Mouse (Mus musculus) megakaryocyte, adult 5-6 weeks (primary cell): ENCODE measurements around the gene Tsc22d1. TPM values are rescaled to one million over a fixed set of nuclear protein-coding genes. Genes with fewer than 3 reads are reported as not detected.

Source experiments
- ATAC-seq: 2 replicates; pipeline ENCODE4 v1.8.0; 2016; ENCODE audit warnings: mild to moderate bottlenecking, inconsistent platforms; ENCODE audit not compliant: poor library complexity, severe bottlenecking
- total RNA-seq, 2 experiments: library from RNA; stranded (forward) in 1 of 2; stranded (reverse) in 1 of 2; fragments of 153-499, 151-499 nt in 1 of 2; fragments of 221-1000, 200-1000 nt in 1 of 2; gene quantifications; 2 replicates each; pipeline versions ENCODE4 v1.2.3 to v1.2.4; 2015 to 2017

Gene Tsc22d1
- total RNA-seq, 2 experiments from 2014 or later: 17.3 to 25.8 TPM

- no peak for ATAC-seq
Observed at GRCm38 (mm10) chr14:76432816-76433215, 18.1 kb downstream of the Tsc22d1 start.

DNA sequence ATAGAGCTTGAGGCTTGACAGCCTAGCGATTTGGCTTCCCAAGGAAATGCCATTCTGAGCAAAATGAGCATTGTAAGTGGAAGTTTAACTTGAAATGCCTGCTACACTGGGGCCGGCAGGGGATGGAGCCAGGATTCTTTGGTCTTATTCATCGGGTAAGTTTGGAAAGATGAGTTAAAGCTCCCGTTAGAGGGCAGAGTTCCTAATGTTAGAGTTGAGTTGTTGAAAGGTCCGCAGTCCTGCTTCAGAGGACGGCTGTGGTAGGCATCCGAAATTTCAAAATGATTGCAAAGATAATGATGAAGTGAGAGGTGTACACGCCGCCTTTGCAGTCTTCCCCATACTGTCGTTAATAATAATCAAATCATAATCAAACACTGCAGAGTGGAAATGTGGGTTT is 27.4 kb downstream of the Tsc22d1 start:
- ATAC-seq: no peak

- no peak for ATAC-seq
Observed at GRCm38 (mm10) chr14:76448987-76449386, 34.2 kb downstream of the Tsc22d1 start.

GRCm38 (mm10) chr14:76451011-76451410 is 36.2 kb downstream of the Tsc22d1 start:
- ATAC-seq: no peak

- no peak for ATAC-seq
Observed at GRCm38 (mm10) chr14:76452751-76453360, 38.1 kb downstream of the Tsc22d1 start.

DNA sequence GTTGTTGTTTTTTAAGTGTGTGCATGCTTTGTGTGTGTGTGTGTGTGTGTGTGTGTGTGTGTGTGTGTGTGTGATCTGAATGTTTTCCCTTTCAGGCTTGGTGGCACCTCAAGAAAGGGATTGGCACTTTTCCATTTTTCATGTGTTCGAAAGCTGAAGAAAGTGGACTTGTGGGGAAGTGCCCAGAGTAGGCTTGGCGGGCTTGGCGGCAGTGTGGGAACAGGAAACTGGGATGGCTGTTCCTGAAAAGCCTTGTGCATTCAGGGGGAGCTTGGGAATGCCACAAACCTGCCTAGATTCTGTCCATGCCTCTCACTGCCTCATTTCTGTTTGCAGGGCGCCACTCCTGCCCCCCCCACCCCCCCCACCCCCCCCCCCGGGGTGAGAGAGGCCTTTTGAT is 39.9 kb downstream of the Tsc22d1 start:
- no peak for ATAC-seq

GRCm38 (mm10) chr14:76455159-76455558 is 40.4 kb downstream of the Tsc22d1 start:
- ATAC-seq: no peak

- ATAC-seq: no peak
Observed at GRCm38 (mm10) chr14:76457696-76458095, 42.9 kb downstream of the Tsc22d1 start.

DNA sequence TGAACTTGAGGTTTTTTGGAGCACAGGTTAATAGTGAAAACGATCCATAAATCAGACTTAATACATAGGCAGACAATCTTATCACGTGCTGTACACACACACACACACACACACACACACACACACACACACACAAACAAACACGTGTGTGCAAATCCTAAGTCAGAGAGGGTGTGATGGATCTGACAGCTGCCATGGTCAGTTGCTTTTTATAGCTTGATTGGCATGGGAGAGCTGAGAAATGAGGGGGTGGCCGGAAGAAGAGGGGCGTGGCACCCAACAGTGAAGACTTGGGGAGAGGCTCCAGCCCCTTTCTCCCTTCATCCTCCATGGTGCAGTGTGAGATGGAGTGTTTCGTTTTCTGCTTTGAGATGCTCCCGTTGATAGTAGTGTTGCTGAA is 45.4 kb downstream of the Tsc22d1 start:
- ATAC-seq: no peak

DNA sequence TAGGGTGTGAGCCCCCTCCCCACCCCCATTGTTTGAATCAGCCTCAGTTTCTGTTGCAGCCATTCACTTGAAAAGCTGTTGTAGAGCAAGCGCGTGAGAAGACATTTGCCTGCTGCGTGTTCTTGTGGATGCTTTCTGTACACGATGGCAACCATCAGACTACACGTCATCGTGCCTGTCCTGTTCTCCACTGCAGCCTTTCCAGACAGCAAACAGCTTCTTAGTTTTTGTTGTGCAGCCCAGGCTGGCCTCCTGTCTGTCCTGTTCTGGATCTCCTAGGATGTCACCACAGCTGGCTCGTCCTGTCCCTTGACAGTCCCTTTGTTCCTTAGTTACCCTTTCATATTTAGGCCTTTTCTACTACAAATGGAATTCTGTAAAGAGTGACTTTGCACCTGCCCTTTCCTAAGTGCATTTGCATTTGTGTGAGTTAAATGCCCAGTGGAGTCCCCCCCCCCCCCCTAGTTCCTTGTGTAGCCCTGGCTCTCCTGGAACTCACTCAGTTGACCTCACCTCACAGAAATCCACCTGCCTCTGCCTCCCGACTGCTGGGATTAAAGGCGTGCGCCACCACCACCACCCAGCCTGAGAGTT is 46.5 kb downstream of the Tsc22d1 start:
- ATAC-seq: no peak

GRCm38 (mm10) chr14:76463414-76464098 is 48.8 kb downstream of the Tsc22d1 start:
- ATAC-seq: no peak

DNA sequence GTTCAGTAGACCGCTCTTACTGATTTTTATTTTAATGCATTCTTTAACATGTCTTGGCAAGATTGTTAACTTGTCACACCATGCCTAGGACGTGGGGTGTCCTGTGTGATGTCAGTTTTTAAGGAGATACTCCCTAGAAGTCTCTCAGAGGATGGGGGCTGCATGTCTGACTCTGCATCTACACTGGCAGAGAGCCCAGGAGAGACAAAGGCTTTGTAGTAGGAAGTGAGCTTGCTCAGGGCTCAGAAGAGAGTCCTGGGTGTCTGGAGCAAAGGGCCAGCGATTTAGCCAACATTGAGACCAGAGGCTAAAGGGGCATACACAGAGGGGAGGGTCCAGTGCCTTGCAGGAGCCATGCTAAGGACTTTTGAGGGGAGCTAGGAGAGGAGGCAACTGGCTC is 50.2 kb downstream of the Tsc22d1 start:
- no peak for ATAC-seq

DNA sequence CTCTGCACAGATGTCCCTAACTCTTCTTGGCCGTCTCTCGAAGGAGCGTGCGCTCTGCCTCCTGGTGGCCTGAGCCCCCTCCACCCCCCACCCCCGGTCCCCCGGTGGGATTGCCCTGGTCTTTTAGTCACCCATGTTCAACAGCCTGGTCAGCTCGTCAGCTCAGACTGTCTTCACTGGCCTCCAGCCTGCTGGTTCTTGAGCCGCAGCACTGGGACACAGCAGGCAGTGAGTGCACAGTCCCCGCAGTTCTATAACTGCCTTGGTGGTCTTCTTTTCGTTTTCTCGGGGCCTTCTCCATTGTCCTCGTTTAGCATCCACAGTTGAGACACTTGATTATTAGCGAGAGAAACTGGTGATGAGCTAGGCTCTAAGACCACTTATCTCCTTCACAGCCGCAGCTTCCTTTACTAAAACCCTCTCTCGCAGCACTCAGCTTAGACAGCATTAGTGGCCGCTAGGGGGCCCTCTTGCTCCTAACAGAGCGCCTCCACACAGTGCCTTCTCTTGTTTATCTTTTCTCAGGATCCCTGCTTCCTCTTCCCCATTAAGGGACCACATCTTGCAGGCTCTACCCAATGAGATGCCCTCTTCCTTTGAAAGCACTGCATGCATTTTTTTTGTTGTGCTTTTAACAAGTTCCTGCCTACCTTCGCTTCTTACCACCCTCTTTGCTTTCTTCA is 52.0 kb downstream of the Tsc22d1 start:
- peak; percentile 94 for ATAC-seq

- no peak for ATAC-seq
Observed at GRCm38 (mm10) chr14:76467932-76468331, 53.2 kb downstream of the Tsc22d1 start.

- no peak for ATAC-seq
Observed at GRCm38 (mm10) chr14:76471301-76471700, 56.5 kb downstream of the Tsc22d1 start.

DNA sequence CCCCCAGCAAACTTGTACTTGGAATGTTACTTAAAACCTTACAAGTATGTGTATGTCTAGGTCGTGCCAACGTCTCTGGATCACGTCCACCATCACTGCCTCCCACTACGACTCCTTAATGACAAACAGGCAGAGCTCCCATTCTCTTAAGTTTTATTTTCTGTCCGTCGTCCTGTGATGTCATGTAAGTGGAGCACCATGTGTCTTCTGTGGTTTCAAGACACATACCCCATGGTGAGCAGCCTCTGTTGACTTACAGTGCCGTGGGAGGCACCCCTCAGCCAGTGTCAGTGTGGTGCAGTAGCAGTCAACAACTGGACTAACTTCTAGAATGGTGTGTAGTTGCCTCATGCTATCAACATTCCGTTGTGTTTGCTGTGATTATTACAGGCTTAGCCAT is 57.7 kb downstream of the Tsc22d1 start:
- no peak for ATAC-seq

GRCm38 (mm10) chr14:76473404-76473803 is 58.6 kb downstream of the Tsc22d1 start:
- peak; percentile 60 for ATAC-seq

DNA sequence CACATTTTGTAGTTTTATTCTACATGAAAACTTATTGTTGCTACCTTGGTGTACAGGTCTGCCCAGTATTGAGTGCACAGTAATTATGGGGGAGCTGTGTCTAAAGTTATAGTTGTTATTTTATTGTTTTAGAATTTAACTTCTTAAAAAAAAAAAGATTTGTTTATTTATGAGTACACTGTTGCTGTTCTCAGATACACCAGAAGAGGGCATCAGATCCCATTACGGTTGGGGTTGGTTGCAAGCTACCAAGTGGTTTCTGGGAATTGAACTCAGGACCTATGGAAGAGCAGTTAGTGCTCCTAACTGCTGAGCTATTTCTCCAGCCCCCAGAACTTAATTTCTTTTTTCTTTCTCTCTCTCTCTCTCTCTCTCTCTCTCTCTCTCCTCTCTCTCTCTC is 59.4 kb downstream of the Tsc22d1 start:
- ATAC-seq: no peak

DNA sequence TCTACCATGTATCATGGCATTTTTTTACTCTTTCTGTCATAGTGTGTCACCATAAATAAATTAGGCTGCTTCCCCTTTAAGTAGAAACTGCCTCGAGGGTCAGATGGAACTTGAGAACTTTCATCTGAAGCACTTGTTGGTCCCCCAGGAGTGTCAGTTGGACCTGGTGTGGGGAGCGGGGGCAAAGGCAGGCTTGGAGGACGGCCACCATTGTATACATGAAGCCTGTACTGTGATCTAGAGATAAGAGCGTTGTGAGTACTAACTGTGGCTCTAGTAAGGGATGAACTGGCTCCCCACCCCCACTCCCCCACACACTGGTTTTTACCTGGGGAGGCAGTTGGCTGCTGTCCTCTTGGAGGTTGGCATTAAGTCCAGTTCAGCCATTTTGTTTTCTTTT is 62.0 kb downstream of the Tsc22d1 start:
- no peak for ATAC-seq

- no peak for ATAC-seq
Observed at GRCm38 (mm10) chr14:76478076-76478475, 63.3 kb downstream of the Tsc22d1 start.

DNA sequence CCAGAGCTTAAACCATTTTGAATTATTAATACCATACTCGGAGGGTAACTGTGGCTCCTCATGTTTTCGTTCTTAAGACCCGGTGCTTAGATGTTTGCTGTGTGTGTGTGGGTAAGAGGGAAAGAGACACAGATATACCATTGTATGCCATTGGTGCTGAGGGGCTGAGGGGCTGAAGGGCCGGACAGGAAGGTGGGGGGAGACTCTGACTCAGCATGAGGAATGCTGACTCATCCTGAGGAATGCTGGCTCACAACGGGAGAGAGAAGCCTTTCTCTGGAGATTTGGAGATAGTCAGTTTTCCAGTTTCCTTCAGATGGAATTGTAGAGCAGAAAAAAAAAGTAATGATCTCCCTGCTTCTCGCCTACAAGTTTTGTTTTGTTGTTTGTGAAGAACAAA is 63.9 kb downstream of the Tsc22d1 start:
- no peak for ATAC-seq

GRCm38 (mm10) chr14:76479867-76480266 is 65.1 kb downstream of the Tsc22d1 start:
- peak; percentile 82 for ATAC-seq
